Mouse (Mus musculus): ENCODE data around the gene Nkx3-2. TPM values are rescaled to one million over a fixed set of nuclear protein-coding genes. Genes with fewer than 3 reads are reported as not detected.

The Nkx3-2 gene
- polyA plus RNA-seq, 1 experiment: not detected

DNA sequence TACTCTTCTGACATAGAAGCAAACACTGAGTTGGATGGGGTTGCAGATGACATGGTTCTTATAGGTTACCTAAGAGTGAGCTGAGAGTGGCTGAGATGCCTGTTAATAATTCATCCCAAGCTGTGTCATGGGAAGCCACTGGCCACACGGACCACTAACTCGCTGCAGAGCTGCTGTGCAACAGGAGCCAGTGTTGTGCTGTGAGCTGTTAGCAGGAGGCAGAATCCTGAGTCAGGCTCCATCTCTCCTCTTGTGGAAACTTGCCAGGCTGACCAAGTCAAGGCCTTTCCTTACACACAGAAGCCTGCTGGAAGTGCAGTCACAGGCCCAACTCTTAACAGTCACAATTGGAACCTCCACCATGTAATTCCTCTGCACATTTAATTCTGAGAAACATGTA is 26.2 kb upstream of the Nkx3-2 start:
- Histone ChIP-seq H3K36me3 (ENCODE audit: control insufficient read depth) (peaks cover 90% of the 10 kb centered on the region), H3K27me3 (ENCODE audit: control insufficient read depth) (no peaks in the 10 kb centered on the region), H3K4me1 (ENCODE audit: control insufficient read depth) (no peaks in the 10 kb centered on the region), H3K9me3 (ENCODE audit: control insufficient read depth, low read length) (no peaks in the 10 kb centered on the region), H3K4me3 (replicated peaks) (no peak overlapping the region)
- TF ChIP-seq TAL1 (IDR thresholded peaks at IDR 0.05; ENCODE audit: low read length): no peak
- no peak for TF ChIP-seq GATA1 (IDR thresholded peaks at IDR 0.05; ENCODE audit: low read length)

DNA sequence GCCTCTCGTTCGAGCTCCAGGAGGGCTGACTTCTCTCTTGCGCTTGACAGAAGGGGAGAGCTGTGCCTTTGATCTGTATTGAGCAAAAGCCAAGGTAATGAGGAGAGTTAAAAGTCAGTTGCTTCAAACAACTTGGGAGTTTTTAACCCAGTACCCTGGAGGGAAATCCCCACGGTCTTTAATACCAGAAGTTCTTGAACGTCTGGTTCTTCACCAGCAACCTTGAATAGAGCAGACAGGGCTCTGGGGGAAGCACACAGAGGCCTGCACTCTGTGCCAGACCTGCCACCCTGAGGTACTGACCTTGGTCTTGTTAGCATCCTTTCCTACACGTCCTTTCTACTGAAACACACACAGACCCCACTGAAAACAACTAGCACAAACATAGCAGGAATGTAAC is 24.6 kb upstream of the Nkx3-2 start:
- no peak overlapping the region for H3K4me3 ChIP-seq (replicated peaks)
- H3K36me3 ChIP-seq (ENCODE audit: control insufficient read depth): peaks cover 81% of the 10 kb centered on the region
- TF ChIP-seq TAL1 (IDR thresholded peaks at IDR 0.05; ENCODE audit: low read length) (no peak), GATA1 (IDR thresholded peaks at IDR 0.05; ENCODE audit: low read length) (no peak)
- no peaks in the 10 kb centered on the region for H3K4me1 ChIP-seq (ENCODE audit: control insufficient read depth)
- no peaks in the 10 kb centered on the region for H3K9me3 ChIP-seq (ENCODE audit: control insufficient read depth, low read length)
- H3K27me3 ChIP-seq (ENCODE audit: control insufficient read depth): no peaks in the 10 kb centered on the region

DNA sequence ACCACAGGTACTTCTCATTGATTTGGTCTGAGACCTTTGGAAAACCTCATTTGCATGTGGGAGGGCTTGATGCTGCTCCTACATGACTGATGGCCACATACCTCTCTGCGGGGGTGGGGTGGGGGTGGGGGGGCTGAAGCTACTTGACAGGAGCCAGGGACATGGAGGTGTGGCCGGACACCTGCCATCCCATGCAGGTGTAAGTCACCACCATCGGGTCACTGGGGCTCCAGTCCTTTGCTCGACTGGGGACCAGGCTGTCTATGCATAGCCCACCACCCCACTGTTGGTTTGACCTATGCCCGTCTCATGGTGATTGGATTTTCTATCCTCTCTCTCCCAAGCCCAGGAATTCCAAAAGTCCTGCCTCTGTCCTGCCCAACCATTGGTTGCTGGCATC is 17.6 kb upstream of the Nkx3-2 start:
- Histone ChIP-seq H3K9me3 (ENCODE audit: control insufficient read depth, low read length) (no peaks in the 10 kb centered on the region), H3K4me3 (replicated peaks) (no peak overlapping the region), H3K27me3 (ENCODE audit: control insufficient read depth) (no peaks in the 10 kb centered on the region), H3K4me1 (ENCODE audit: control insufficient read depth) (no peaks in the 10 kb centered on the region), H3K36me3 (ENCODE audit: control insufficient read depth) (peaks cover 21% of the 10 kb centered on the region)
- TF ChIP-seq TAL1 (IDR thresholded peaks at IDR 0.05; ENCODE audit: low read length) (no peak), GATA1 (IDR thresholded peaks at IDR 0.05; ENCODE audit: low read length) (no peak)

DNA sequence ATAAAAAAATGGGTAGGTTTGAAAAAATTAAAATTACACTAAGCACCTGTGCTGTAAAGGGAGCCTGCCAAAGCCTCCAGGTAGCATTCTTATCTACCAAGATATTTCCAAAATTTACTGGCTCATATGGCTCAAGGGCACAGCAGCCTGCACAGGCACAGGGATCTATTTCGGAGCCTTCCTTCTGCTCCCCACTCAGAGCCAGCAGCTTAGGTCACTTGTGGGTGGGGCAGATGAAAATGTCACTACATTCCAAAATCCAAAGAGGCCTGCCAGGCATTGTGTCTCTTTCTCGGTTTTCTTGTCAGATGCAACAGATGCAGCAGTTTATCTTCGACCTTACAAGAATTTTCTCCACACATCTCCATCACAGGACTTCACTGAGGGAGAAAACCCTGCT is 15.7 kb upstream of the Nkx3-2 start:
- TF ChIP-seq TAL1 (IDR thresholded peaks at IDR 0.05; ENCODE audit: low read length) (no peak), GATA1 (IDR thresholded peaks at IDR 0.05; ENCODE audit: low read length) (no peak)
- Histone ChIP-seq H3K9me3 (ENCODE audit: control insufficient read depth, low read length) (no peaks in the 10 kb centered on the region), H3K4me1 (ENCODE audit: control insufficient read depth) (no peaks in the 10 kb centered on the region), H3K27me3 (ENCODE audit: control insufficient read depth) (no peaks in the 10 kb centered on the region), H3K36me3 (ENCODE audit: control insufficient read depth) (peaks cover 5% of the 10 kb centered on the region), H3K4me3 (replicated peaks) (no peak overlapping the region)

DNA sequence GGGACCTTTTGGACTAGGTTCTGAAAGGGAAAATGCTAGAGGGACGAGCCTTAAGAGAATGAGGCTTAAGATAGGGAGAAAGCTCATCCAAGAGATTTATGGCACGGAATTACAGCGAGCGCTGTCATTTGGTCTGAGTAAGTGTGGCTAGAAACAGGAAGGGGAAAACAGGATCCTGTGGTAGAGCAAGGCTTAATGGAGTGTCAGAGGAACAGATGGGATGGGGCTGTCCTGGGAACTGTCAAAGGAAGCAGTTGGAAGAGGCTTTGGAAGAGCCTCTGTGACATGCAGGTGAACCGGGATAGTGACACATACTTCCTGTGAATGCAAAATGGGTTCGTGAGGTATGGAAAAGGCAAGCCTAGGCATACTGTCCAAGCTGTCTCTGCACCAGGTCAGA is 11.4 kb upstream of the Nkx3-2 start:
- no peaks in the 10 kb centered on the region for H3K36me3 ChIP-seq (ENCODE audit: control insufficient read depth)
- no peak overlapping the region for H3K4me3 ChIP-seq (replicated peaks)

DNA sequence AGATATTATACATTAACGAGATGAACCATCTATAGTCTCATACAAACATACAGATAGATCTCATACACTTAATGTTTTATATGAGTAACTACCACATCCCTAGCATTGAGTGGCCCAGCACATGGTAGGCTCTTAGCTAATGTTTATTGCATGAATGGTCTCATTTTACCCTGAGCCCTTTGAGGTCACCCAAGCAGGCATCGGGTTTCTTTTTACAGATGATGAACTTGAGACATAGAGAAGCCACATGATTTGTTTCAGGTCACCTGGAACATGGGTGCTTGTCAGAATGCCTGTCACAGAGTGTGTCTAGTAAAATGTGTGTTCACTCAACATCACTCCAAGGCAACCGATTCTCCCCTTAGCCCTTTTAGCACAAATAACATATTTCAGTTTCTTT is 11.0 kb upstream of the Nkx3-2 start:
- Histone ChIP-seq H3K36me3 (ENCODE audit: control insufficient read depth) (no peaks in the 10 kb centered on the region), H3K9me3 (ENCODE audit: control insufficient read depth, low read length) (no peaks in the 10 kb centered on the region), H3K4me3 (replicated peaks) (no peak overlapping the region), H3K27me3 (ENCODE audit: control insufficient read depth) (peaks cover under 1% of the 10 kb centered on the region; the same call in 1 of the 2 replicates), H3K4me1 (ENCODE audit: control insufficient read depth) (no peaks in the 10 kb centered on the region)
- TF ChIP-seq GATA1 (IDR thresholded peaks at IDR 0.05; ENCODE audit: low read length): no peak
- TF ChIP-seq TAL1 (IDR thresholded peaks at IDR 0.05; ENCODE audit: low read length): no peak

More for the DNA sequence above, 11.4 kb upstream of the Nkx3-2 start:
- no peaks in the 10 kb centered on the region for H3K9me3 ChIP-seq (ENCODE audit: control insufficient read depth, low read length)
- no peaks in the 10 kb centered on the region for H3K4me1 ChIP-seq (ENCODE audit: control insufficient read depth)
- TF ChIP-seq GATA1 (IDR thresholded peaks at IDR 0.05; ENCODE audit: low read length): no peak
- TF ChIP-seq TAL1 (IDR thresholded peaks at IDR 0.05; ENCODE audit: low read length): no peak
- H3K27me3 ChIP-seq (ENCODE audit: control insufficient read depth): no peaks in the 10 kb centered on the region

DNA sequence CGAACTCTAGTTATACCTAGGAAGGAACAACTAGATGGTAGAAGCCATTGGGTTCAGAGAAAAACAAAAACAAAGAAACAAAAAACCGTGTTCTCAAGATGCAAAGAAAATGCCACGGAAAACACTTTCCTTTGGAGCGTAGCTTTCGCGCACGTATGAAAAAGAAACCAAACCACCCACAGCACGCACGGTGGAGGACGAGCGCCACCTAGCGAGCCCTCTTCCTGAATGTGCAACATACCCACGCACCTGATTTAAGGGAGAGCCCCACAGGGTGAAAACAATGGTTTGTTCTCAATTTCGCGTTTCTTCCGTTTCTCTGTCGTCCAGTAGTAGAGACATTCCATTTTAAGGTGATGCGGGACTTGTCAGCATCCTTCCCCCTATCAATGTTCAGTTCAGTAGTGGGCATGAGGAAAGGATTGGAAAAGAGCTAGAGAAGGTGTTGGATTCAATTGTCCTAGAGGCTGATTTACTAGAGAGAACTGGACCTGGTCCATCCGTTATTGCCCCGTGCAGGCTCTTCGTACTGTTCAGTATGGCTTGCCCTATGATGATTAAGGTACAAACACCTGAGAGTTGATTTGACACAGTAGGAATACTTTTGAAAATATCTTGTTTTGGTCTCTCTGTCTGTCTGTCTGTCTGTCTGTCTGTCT is 4.2 kb upstream of the Nkx3-2 start:
- no peaks in the 10 kb centered on the region for H3K36me3 ChIP-seq (ENCODE audit: control insufficient read depth)
- peaks cover 4% of the 10 kb centered on the region; the same call in 1 of the 2 replicates for H3K9me3 ChIP-seq (ENCODE audit: control insufficient read depth, low read length)
- peak overlapping the region; percentile 52 for H3K4me3 ChIP-seq (replicated peaks)
- peaks cover 60% of the 10 kb centered on the region for H3K27me3 ChIP-seq (ENCODE audit: control insufficient read depth)
- peaks cover 1% of the 10 kb centered on the region for H3K4me1 ChIP-seq (ENCODE audit: control insufficient read depth)
- TF ChIP-seq GATA1 (IDR thresholded peaks at IDR 0.05; ENCODE audit: low read length) (no peak), TAL1 (IDR thresholded peaks at IDR 0.05; ENCODE audit: low read length) (no peak)

DNA sequence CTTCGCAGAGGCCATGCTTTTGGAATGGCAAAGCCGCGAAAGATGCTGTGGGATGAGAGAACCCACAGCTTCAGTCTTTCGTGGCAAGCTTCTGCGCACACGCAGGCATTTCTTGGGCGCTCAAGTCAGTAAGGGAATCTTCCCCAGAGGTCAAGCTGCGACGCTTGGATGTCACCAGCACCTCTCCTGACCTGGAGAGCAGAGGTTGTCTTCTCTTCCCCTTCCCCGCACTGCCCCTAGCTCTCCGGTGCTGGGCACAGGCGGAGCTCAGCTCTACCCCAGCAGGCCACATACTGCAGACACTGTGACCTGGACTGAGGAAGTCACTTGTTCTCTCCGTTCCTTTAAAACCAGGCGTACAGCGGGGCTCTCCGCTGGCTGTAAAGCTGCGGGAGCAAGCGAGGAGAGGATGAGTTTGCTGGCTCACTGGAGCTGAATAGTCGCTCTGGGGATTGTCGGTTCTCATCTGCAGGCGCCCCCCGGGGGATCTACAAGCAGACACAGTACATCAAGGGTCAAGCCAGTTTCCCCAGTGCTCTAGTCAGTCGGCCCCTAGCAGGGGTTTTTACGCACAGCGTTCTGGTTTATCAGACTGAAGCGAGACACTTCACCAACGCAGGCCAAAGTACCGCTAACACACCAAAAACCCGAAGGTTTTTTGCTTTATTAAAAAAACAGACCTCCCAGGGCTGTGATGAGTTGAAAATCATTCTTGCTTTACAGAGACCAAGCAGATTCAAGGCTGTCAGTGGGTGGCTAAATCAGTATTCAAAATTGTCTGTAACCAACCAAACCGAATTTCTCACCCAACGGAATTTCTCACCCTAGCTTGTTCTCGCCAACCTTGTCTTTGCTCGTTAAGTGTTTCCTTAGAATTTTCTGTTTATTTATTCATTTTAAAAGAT is 3.2 kb upstream of the Nkx3-2 start:
- Histone ChIP-seq H3K36me3 (ENCODE audit: control insufficient read depth) (no peaks in the 10 kb centered on the region), H3K9me3 (ENCODE audit: control insufficient read depth, low read length) (peaks cover 4% of the 10 kb centered on the region; the same call in 1 of the 2 replicates), H3K27me3 (ENCODE audit: control insufficient read depth) (peaks cover 70% of the 10 kb centered on the region), H3K4me1 (ENCODE audit: control insufficient read depth) (peaks cover 1% of the 10 kb centered on the region), H3K4me3 (replicated peaks) (peak overlapping the region; percentile 52)
- TF ChIP-seq GATA1 (IDR thresholded peaks at IDR 0.05; ENCODE audit: low read length) (no peak), TAL1 (IDR thresholded peaks at IDR 0.05; ENCODE audit: low read length) (no peak)

DNA sequence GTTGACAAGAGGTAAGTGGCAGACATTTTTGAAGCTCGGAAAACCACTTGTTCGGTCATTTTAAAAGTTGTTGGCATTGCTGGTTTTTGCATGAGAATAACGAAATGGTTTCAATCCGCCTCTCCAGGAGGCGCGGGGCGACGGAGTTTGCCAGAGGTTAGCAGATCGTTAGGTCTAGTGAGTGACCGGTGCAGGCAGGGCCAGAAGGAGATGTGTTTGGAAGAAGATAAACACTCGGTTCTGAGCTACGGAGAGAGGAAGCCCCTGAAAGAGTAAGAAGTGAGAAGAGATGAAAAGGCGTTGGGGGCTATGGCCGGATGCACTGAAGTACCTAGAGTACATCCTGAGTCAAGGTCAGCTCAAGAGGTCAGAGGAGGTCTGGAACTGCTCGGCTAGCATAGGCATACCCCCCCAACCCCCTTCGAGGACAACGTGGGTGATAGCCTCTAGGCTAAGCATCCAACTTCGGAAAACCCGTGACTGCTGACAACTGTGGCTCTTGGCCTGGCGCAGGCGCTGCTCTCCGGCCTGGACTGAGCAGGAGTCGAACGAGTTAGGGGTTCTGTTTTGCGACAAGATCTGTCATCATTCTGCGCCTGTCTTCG is 2.2 kb upstream of the Nkx3-2 start:
- H3K36me3 ChIP-seq (ENCODE audit: control insufficient read depth): no peaks in the 10 kb centered on the region
- H3K4me3 ChIP-seq (replicated peaks): no peak overlapping the region
- peaks cover 1% of the 10 kb centered on the region for H3K4me1 ChIP-seq (ENCODE audit: control insufficient read depth)
- H3K9me3 ChIP-seq (ENCODE audit: control insufficient read depth, low read length): peaks cover 4% of the 10 kb centered on the region; the same call in 1 of the 2 replicates
- no peak for TF ChIP-seq TAL1 (IDR thresholded peaks at IDR 0.05; ENCODE audit: low read length)
- no peak for TF ChIP-seq GATA1 (IDR thresholded peaks at IDR 0.05; ENCODE audit: low read length)
- peaks cover 80% of the 10 kb centered on the region for H3K27me3 ChIP-seq (ENCODE audit: control insufficient read depth)
